Mouse (Mus musculus) G1E (cell line): ENCODE results near the gene Ank3. TPM values are rescaled to one million over a fixed set of nuclear protein-coding genes. Genes with fewer than 3 reads are reported as not detected.

Source experiments
- ATAC-seq: 2 replicates; pipeline ENCODE4 v1.8.0; 2016; ENCODE audit warnings: mild to moderate bottlenecking; ENCODE audit not compliant: insufficient number of reproducible peaks, poor library complexity, low FRiP score, severe bottlenecking; ENCODE audit errors: extremely low read depth
- DNase-seq: peaks from one replicate; pipeline ENCODE4 v3.0.0; 2012; ENCODE audit warnings: low spot score
- H3K27me3 ChIP-seq: 2 replicates; pipeline ENCODE4 v1.6.1; 2012; ENCODE audit warnings: mild to moderate bottlenecking, low read length, inconsistent platforms; ENCODE audit not compliant: insufficient read depth
- H3K36me3 ChIP-seq: replicated peaks from 2 replicates; pipeline ENCODE3; 2012; ENCODE audit warnings: mild to moderate bottlenecking, inconsistent platforms
- H3K4me1 ChIP-seq: 2 replicates; pipeline ENCODE4 v1.6.1; 2012; ENCODE audit warnings: low read depth, low read length, inconsistent platforms, mixed read lengths; ENCODE audit not compliant: insufficient read depth
- H3K4me3 ChIP-seq: 2 replicates; pipeline ENCODE4 v1.5.1; 2012; ENCODE audit warnings: low read depth, mild to moderate bottlenecking, inconsistent platforms, low read length, moderate library complexity, mixed read lengths
- H3K9me3 ChIP-seq: replicated peaks from 2 replicates; pipeline ENCODE4 v1.6.1; 2012; ENCODE audit warnings: inconsistent platforms
- CTCF ChIP-seq: IDR thresholded peaks from 2 replicates; pipeline ENCODE4 v1.5.1; 2012; ENCODE audit warnings: low read depth, low read length, inconsistent platforms, mixed read lengths
- GATA1 ChIP-seq: IDR thresholded peaks from 2 replicates; pipeline ENCODE4 v1.6.1; 2012; ENCODE audit warnings: borderline replicate concordance, low read length, inconsistent platforms, mixed read lengths
- GATA2 ChIP-seq: IDR thresholded peaks from 2 replicates; pipeline ENCODE4 v1.6.1; 2012; ENCODE audit warnings: low read depth, low read length, inconsistent platforms, borderline replicate concordance
- POLR2AphosphoS5 ChIP-seq: IDR thresholded peaks from 2 replicates; pipeline ENCODE4 v1.6.1; 2012; ENCODE audit warnings: low read depth, low read length, inconsistent platforms; ENCODE audit not compliant: insufficient replicate concordance
- TAL1 ChIP-seq: conservative IDR thresholded peaks from 2 replicates; pipeline ENCODE4 v1.6.1; 2012; ENCODE audit warnings: low read depth, low read length, inconsistent platforms, mixed read lengths
- polyA plus RNA-seq: library from polyadenylated mRNA; stranded (reverse); fragments of >175 nt; gene quantifications from 2 replicates; pipeline ENCODE4 v1.2.3, GENCODE M21; 2012
- total RNA-seq, 2 experiments: library from RNA; stranded (forward) in 1 of 2; stranded (reverse) in 1 of 2; fragments of 200-1000 nt in 1 of 2; fragments of >200 nt in 1 of 2; fragmentation: Nextera tagmentation in 1 of 2; gene quantifications; 2 replicates each; pipeline ENCODE4 v1.2.3; 2014 to 2017

The Ank3 gene
- total and polyA plus RNA-seq, 3 experiments = 0.98 TPM; not detected in 2

- peaks cover 9% of the 10 kb centered on the region; the same call in 1 of the 2 replicates for H3K9me3 ChIP-seq
- no peaks in the 10 kb centered on the region for H3K36me3 ChIP-seq
- DNase-seq (no peak), ATAC-seq (no peak)
- H3K4me1 ChIP-seq = no peaks in the 10 kb centered on the region
- no peak for TF ChIP-seq GATA2
- no peaks in the 10 kb centered on the region for H3K27me3 ChIP-seq
- H3K4me3 ChIP-seq = no peak overlapping the region
Measured at GRCm38 (mm10) chr10:69366208-69366607, 32.4 kb upstream of the Ank3 start.

- Histone ChIP-seq H3K9me3 (peaks cover 9% of the 10 kb centered on the region; the same call in 1 of the 2 replicates), H3K4me3 (no peak overlapping the region), H3K36me3 (no peaks in the 10 kb centered on the region), H3K4me1 (no peaks in the 10 kb centered on the region), H3K27me3 (no peaks in the 10 kb centered on the region)
- TF ChIP-seq GATA1 (no peak), GATA2 (no peak), POLR2AphosphoS5 (no peak), CTCF (no peak), TAL1 (no peak)
- ATAC-seq = no peak
- DNase-seq = no peak
Measured at GRCm38 (mm10) chr10:69366877-69367387, 31.6 kb upstream of the Ank3 start.

- TF ChIP-seq GATA2 = no peak
- TF ChIP-seq GATA1 = no peak
- TF ChIP-seq TAL1 = no peak
- no peak for TF ChIP-seq POLR2AphosphoS5
- TF ChIP-seq CTCF = no peak
- Histone ChIP-seq H3K4me3 (no peak overlapping the region), H3K9me3 (peaks cover 11% of the 10 kb centered on the region), H3K27me3 (no peaks in the 10 kb centered on the region), H3K4me1 (no peaks in the 10 kb centered on the region), H3K36me3 (no peaks in the 10 kb centered on the region)
- DNase-seq (no peak), ATAC-seq (no peak)
Measured at GRCm38 (mm10) chr10:69369321-69369720, 29.3 kb upstream of the Ank3 start.

GRCm38 (mm10) chr10:69371441-69371840 lies 27.1 kb upstream of the Ank3 start:
- DNase-seq (no peak), ATAC-seq (no peak)
- no peaks in the 10 kb centered on the region for H3K4me1 ChIP-seq
- H3K27me3 ChIP-seq = no peaks in the 10 kb centered on the region
- H3K9me3 ChIP-seq = peaks cover 19% of the 10 kb centered on the region
- TF ChIP-seq GATA2 (no peak), POLR2AphosphoS5 (no peak), TAL1 (no peak), CTCF (no peak), GATA1 (no peak)
- H3K36me3 ChIP-seq = no peaks in the 10 kb centered on the region
- no peak overlapping the region for H3K4me3 ChIP-seq

- Histone ChIP-seq H3K27me3 (no peaks in the 10 kb centered on the region), H3K9me3 (peaks cover 22% of the 10 kb centered on the region), H3K4me1 (no peaks in the 10 kb centered on the region), H3K4me3 (no peak overlapping the region), H3K36me3 (no peaks in the 10 kb centered on the region)
- no peak for TF ChIP-seq TAL1
- TF ChIP-seq GATA1 = no peak
- TF ChIP-seq CTCF = no peak
- TF ChIP-seq POLR2AphosphoS5 = no peak
- no peak for TF ChIP-seq GATA2
- no peak for DNase-seq
- ATAC-seq = no peak
Measured at GRCm38 (mm10) chr10:69372061-69372460, 26.5 kb upstream of the Ank3 start.

- DNase-seq = no peak
- Histone ChIP-seq H3K27me3 (no peaks in the 10 kb centered on the region), H3K36me3 (no peaks in the 10 kb centered on the region), H3K4me3 (no peak overlapping the region), H3K9me3 (peaks cover 22% of the 10 kb centered on the region), H3K4me1 (no peaks in the 10 kb centered on the region)
- no peak for TF ChIP-seq TAL1
- TF ChIP-seq GATA2 = no peak
- no peak for TF ChIP-seq GATA1
- no peak for TF ChIP-seq CTCF
- no peak for TF ChIP-seq POLR2AphosphoS5
- no peak for ATAC-seq
Measured at GRCm38 (mm10) chr10:69373796-69374550, 24.6 kb upstream of the Ank3 start.

GRCm38 (mm10) chr10:69375154-69375553 lies 23.4 kb upstream of the Ank3 start:
- DNase-seq = no peak

More at GRCm38 (mm10) chr10:69375154-69375553, 23.4 kb upstream of the Ank3 start:
- H3K4me1 ChIP-seq = no peaks in the 10 kb centered on the region
- no peak for ATAC-seq
- H3K9me3 ChIP-seq = peaks cover 22% of the 10 kb centered on the region
- no peaks in the 10 kb centered on the region for H3K27me3 ChIP-seq
- H3K36me3 ChIP-seq = no peaks in the 10 kb centered on the region
- TF ChIP-seq POLR2AphosphoS5 = no peak
- TF ChIP-seq GATA1 = no peak
- no peak for TF ChIP-seq TAL1
- TF ChIP-seq GATA2 = no peak
- no peak for TF ChIP-seq CTCF
- no peak overlapping the region for H3K4me3 ChIP-seq
